Mouse (Mus musculus): ENCODE results near the gene Arhgap6.

The Arhgap6 gene

GRCm38 (mm10) chrX:169112662-169113061 lies 317.8 kb downstream of the Arhgap6 start:
- in situ Hi-C loops (cut with MboI, MseI) = no loop called here

GRCm38 (mm10) chrX:169123115-169123772 lies 328.3 kb downstream of the Arhgap6 start:
- in situ Hi-C loops (cut with MboI, MseI) = no loop called here

DNA sequence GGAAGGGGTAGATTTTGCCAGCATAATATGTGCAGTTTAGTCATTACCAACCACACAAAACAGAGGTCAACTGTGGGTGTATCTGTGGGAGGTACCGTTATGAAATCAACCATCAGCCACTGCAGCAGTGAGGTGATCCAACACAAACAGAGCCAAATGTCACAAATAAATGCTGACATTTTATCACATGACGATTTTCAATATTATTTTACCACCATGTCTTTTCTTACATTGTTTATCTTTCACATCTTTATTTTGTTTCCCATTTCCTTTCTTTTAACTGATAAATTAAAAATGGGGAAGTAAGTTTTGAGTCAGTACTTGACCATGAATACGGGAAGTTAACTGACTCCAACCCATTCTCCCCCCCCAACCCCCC lies 328.9 kb downstream of the Arhgap6 start:
- in situ Hi-C loops (cut with MboI, MseI) = no loop called here

GRCm38 (mm10) chrX:169139758-169140157 lies 344.9 kb downstream of the Arhgap6 start:
- in situ Hi-C loops (cut with MboI, MseI) = no loop called here

- in situ Hi-C loops (cut with MboI, MseI) = no loop called here
Measured at GRCm38 (mm10) chrX:169140467-169140866, 345.6 kb downstream of the Arhgap6 start.

GRCm38 (mm10) chrX:169153805-169154204 lies 358.9 kb downstream of the Arhgap6 start:
- in situ Hi-C loops (cut with MboI, MseI) = no loop called here

DNA sequence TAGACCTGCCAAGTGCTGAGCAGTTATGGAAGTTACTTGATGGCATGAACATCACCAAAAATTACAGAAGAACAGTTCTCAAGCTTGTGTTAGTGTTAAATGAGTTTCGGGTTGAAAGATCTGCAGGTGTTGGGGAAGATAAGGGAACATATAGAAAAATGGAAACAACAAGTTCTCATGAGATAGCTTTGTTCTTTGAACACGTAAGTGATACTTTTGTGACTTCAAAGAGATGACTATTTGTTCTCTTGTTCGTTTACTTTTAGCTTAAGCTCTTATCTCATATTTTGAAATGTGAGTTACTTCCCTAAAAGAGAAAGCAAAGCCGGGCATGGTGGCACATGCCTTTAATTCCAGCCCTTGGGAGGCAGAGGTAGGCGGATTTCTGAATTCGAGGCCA lies 363.5 kb downstream of the Arhgap6 start:
- in situ Hi-C loops (cut with MboI, MseI) = no loop called here

DNA sequence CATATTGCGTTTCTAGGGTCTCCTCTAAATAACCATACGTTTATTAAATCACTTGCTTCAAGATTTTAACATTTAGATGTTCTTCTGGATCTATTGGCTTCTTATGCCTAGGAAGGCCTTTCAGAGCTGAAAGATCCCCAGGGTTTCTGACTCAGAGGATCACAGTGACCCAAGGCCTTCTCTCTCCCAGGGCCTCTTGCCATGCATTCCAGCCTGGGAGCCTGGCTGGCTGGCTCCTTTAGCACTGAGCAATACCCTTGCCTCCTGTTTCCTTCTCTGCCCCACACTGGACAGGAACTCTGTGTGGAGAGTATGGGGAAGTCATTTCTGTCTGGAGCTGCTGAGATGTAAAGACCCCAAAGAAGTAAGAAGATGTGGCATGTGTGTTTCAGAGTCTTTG lies 376.1 kb downstream of the Arhgap6 start:
- in situ Hi-C loops (cut with MboI, MseI) = no loop called here

- in situ Hi-C loops (cut with MboI, MseI) = no loop called here
Measured at GRCm38 (mm10) chrX:169173796-169174195, 378.9 kb downstream of the Arhgap6 start.

GRCm38 (mm10) chrX:169178634-169179033 lies 383.7 kb downstream of the Arhgap6 start:
- in situ Hi-C loops (cut with MboI, MseI) = no loop called here

DNA sequence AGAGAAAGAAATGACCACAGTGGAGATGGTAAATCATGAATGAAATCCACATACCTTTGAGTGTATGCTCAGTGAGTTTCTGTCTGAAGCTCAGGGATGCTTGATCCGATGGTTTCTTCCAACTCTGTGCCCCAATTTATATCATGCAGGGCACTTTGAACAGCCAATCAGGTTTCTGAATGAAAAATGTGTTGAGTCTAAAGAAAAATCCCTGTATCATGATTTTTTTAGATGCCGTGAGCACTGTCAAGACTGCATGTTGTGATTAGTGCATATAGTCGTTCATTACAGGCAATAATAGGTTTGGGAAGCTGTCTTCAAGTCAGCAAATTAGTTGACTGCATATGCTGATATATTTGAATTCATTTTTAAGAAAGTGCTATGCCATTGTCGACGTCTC lies 392.2 kb downstream of the Arhgap6 start, which contains the start of gene Amelx:
TSS of gene Amelx (minus strand) at position 101 of the 400 bp plus-strand sequence.
- in situ Hi-C loops (cut with MboI, MseI) = no loop called here

DNA sequence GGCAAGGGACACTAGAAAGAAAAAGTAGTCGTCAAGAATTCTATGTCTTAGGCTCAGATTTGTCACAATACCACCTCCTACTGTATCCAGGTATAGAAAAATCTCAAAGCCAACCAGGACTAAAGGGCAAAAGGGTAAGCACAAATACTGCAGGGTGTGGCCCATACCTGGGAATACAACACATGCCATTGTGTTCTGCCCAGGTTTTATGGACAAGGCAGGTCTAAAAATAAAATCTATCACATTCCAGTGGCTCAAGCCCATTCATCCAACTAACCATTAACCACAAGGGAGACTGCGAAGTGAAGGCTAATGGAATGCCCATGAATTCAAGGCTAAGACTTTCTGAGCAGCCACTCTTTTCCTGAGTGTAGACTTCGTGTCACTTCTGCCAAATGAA lies 415.1 kb downstream of the Arhgap6 start:
- in situ Hi-C loops (cut with MboI, MseI) = no loop called here

- in situ Hi-C loops (cut with MboI, MseI) = no loop called here
Measured at GRCm38 (mm10) chrX:169220064-169220463, 425.2 kb downstream of the Arhgap6 start.

GRCm38 (mm10) chrX:169222357-169223062 lies 427.6 kb downstream of the Arhgap6 start:
- in situ Hi-C loops (cut with MboI, MseI) = no loop called here

- in situ Hi-C loops (cut with MboI, MseI) = no loop called here
Measured at GRCm38 (mm10) chrX:169255915-169256314, 461.0 kb downstream of the Arhgap6 start.

GRCm38 (mm10) chrX:169256741-169257140 lies 461.8 kb downstream of the Arhgap6 start:
- in situ Hi-C loops (cut with MboI, MseI) = no loop called here

DNA sequence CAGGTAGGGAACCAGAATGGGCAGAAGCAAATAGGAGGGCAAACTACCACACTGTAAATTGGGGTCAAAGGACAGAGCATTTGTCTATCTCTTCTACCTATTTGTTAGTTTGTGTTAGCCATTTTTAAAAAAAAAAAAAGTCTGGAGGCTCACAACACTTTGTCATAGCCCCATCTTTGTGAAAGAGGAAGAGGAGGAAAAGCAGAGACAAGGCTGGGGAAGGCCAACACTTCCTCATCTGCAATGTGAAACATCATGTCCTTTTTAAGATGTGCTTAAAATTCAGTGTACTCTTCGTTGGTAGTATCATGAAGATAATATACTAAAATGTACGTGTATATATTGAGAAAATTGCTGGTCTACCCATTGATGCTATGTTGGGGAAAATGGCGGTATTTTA lies 466.1 kb downstream of the Arhgap6 start:
- in situ Hi-C loops (cut with MboI, MseI) = no loop called here

GRCm38 (mm10) chrX:169262212-169262611 lies 467.3 kb downstream of the Arhgap6 start:
- in situ Hi-C loops (cut with MboI, MseI) = no loop called here

- in situ Hi-C loops (cut with MboI, MseI) = no loop called here
Measured at GRCm38 (mm10) chrX:169263433-169264172, 468.7 kb downstream of the Arhgap6 start.

- in situ Hi-C loops (cut with MboI, MseI) = no loop called here
Measured at GRCm38 (mm10) chrX:169299579-169299978, 504.7 kb downstream of the Arhgap6 start.

DNA sequence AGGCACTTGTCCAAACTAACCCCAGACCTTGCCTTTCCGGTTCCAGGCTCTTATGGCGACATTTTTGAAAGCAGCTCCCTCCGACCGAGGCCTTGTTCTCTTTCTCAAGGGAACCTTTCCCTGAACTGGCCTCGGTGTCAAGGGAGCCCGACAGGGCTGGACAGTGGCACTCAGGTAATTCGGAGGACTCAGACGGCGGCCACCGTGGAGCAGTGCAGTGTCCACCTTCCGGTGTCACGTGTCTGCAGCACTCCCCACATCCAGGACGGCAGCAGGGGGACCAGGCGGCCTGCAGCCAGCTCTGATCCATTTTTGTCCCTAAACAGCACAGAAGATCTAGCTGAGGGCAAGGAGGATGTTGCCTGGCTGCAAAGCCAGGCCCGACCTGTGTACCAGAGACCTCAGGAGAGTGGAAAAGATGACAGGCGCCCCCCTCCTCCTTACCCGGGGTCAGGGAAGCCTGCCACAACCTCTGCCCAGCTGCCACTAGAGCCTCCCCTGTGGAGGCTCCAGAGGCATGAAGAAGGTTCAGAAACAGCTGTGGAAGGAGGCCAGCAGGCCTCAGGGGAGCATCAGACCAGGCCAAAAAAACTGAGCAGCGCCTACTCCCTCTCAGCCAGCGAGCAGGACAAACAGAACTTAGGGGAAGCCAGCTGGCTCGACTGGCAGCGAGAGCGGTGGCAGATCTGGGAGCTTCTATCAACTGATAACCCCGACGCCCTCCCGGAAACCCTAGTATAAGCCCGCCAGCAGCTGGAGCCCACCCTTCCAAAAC lies 507.6 kb downstream of the Arhgap6 start:
- in situ Hi-C loops (cut with MboI, MseI) = loop anchor here (5.0 to 10.0 kb wide), 2 partner anchors 355 to 638 kb away; no protein-coding TSS in a partner anchor

GRCm38 (mm10) chrX:169303945-169304344 lies 509.0 kb downstream of the Arhgap6 start:
- in situ Hi-C loops (cut with MboI, MseI) = loop anchor here (5.0 to 10.0 kb wide), 2 partner anchors 357 to 639 kb away; no protein-coding TSS in a partner anchor
